Mouse (Mus musculus) stomach, embryonic 16.5 days (tissue): Measurements from ENCODE around the gene Nectin1. TPM values are rescaled to one million over a fixed set of nuclear protein-coding genes. Genes with fewer than 3 reads are reported as not detected.

ENCODE experiments used
- ATAC-seq: fragments of 200-750 bp; cut with Nextera tagmentation; 2 replicates; pipeline ENCODE4 v1.8.0; 2017; ENCODE audit warnings: moderate number of reproducible peaks, moderate TSS enrichment; ENCODE audit not compliant: insufficient read depth, low FRiP score
- H3K27ac ChIP-seq: fragments of 300-500 bp; sonication (generic); 2 replicates; pipeline ENCODE4 v1.5.1; 2014; ENCODE audit warnings: low read length
- H3K27me3 ChIP-seq: fragments of 300-500 bp; sonication (generic); 2 replicates; pipeline ENCODE4 v1.6.1; 2014; ENCODE audit warnings: low read length, control low read depth, mixed read lengths; ENCODE audit not compliant: control insufficient read depth, insufficient read depth
- H3K36me3 ChIP-seq: fragments of 300-500 bp; sonication (generic); 2 replicates; pipeline ENCODE4 v1.6.1; 2014; ENCODE audit warnings: low read length; ENCODE audit not compliant: control insufficient read depth, insufficient read depth
- H3K4me1 ChIP-seq: fragments of 300-500 bp; sonication (generic); 2 replicates; pipeline ENCODE4 v1.6.1; 2014; ENCODE audit warnings: low read length, control low read depth, mixed read lengths; ENCODE audit not compliant: control insufficient read depth, insufficient read depth
- H3K4me2 ChIP-seq: fragments of 300-500 bp; sonication (generic); 2 replicates; pipeline ENCODE4 v1.6.1; 2014; ENCODE audit warnings: low read depth, low read length, mixed read lengths
- H3K4me3 ChIP-seq: fragments of 300-500 bp; sonication (generic); replicated peaks from 2 replicates; pipeline ENCODE4 v1.5.1; 2014; ENCODE audit warnings: mild to moderate bottlenecking, low read length
- H3K9ac ChIP-seq: fragments of 300-500 bp; sonication (generic); 2 replicates; pipeline ENCODE4 v1.6.1; 2014; ENCODE audit warnings: low read length
- H3K9me3 ChIP-seq: fragments of 300-500 bp; sonication (generic); replicated peaks from 2 replicates; pipeline ENCODE4 v1.6.1; 2016; ENCODE audit warnings: low read length, control low read depth; ENCODE audit not compliant: control insufficient read depth
- WGBS: fragments of 180-500 bp; shearing (Covaris S2); extraction: QIAGEN DNeasy Blood & Tissue Kit; methylation state at CpG from one replicate; pipeline ENCODE4 v1.1.7; 2014; 5-methylcytosine and 5-hydroxymethylcytosine counted together
- polyA plus RNA-seq: library from polyadenylated mRNA; unstranded; fragments of >200 nt; fragmentation: Nextera tagmentation; extraction: Ambion mirVana; gene quantifications from 2 replicates; pipeline ENCODE4 v1.2.1, GENCODE M21; 2015

The Nectin1 gene
- polyA plus RNA-seq, 1 experiment from 2014 or later: 8.9 TPM

GRCm38 (mm10) chr9:43847861-43848260 is 104.1 kb downstream of the Nectin1 start:
- H3K9me3 ChIP-seq: no peaks in the 10 kb centered on the region
- ATAC-seq: no peak; the same call in 1 of the 2 replicates
- peaks cover 11% of the 10 kb centered on the region; the same call in 1 of the 2 replicates for H3K27me3 ChIP-seq
- no peaks in the 10 kb centered on the region for H3K36me3 ChIP-seq
- peaks cover 4% of the 10 kb centered on the region for H3K4me1 ChIP-seq
- H3K27ac ChIP-seq: no peak overlapping the region
- no peak overlapping the region for H3K4me3 ChIP-seq
- WGBS: 55% methylated on average over 5 of the region's 5 CpGs
- H3K4me2 ChIP-seq: no peak overlapping the region
- no peak overlapping the region for H3K9ac ChIP-seq

- WGBS: 68% methylated on average over 8 of the region's 8 CpGs
- ATAC-seq: no peak
- H3K27ac ChIP-seq: no peak overlapping the region
- no peaks in the 10 kb centered on the region for H3K9me3 ChIP-seq
- H3K27me3 ChIP-seq: 0 out of 2 replicates have a peak, but pooled peaks cover 5% of the 10 kb centered on the region
- no peak overlapping the region for H3K4me2 ChIP-seq
- H3K4me1 ChIP-seq: no peaks in the 10 kb centered on the region
- no peak overlapping the region for H3K4me3 ChIP-seq
- H3K36me3 ChIP-seq: no peaks in the 10 kb centered on the region
- no peak overlapping the region for H3K9ac ChIP-seq
Observed at GRCm38 (mm10) chr9:43850281-43850680, 106.5 kb downstream of the Nectin1 start.

- H3K4me2 ChIP-seq: no peak overlapping the region
- no peaks in the 10 kb centered on the region for H3K36me3 ChIP-seq
- H3K27ac ChIP-seq: no peak overlapping the region
- H3K27me3 ChIP-seq: 0 out of 2 replicates have a peak, but pooled peaks cover 1% of the 10 kb centered on the region
- H3K9me3 ChIP-seq: no peaks in the 10 kb centered on the region
- no peak overlapping the region for H3K9ac ChIP-seq
- no peaks in the 10 kb centered on the region for H3K4me1 ChIP-seq
- ATAC-seq: no peak
- 73% methylated on average over 7 of the region's 7 CpGs for WGBS
- H3K4me3 ChIP-seq: no peak overlapping the region
Observed at GRCm38 (mm10) chr9:43851154-43851553, 107.4 kb downstream of the Nectin1 start.

- Histone ChIP-seq H3K27ac (no peak overlapping the region), H3K9me3 (no peaks in the 10 kb centered on the region), H3K27me3 (no peaks in the 10 kb centered on the region), H3K36me3 (no peaks in the 10 kb centered on the region), H3K4me3 (no peak overlapping the region), H3K4me1 (no peaks in the 10 kb centered on the region), H3K9ac (no peak overlapping the region), H3K4me2 (no peak overlapping the region)
- WGBS: 86% methylated on average over 7 of the region's 7 CpGs
- ATAC-seq: no peak
Observed at GRCm38 (mm10) chr9:43855887-43856286, 112.1 kb downstream of the Nectin1 start.
